7 mouse cellular contexts compared by ENCODE assay signal in the genomic region with DNA sequence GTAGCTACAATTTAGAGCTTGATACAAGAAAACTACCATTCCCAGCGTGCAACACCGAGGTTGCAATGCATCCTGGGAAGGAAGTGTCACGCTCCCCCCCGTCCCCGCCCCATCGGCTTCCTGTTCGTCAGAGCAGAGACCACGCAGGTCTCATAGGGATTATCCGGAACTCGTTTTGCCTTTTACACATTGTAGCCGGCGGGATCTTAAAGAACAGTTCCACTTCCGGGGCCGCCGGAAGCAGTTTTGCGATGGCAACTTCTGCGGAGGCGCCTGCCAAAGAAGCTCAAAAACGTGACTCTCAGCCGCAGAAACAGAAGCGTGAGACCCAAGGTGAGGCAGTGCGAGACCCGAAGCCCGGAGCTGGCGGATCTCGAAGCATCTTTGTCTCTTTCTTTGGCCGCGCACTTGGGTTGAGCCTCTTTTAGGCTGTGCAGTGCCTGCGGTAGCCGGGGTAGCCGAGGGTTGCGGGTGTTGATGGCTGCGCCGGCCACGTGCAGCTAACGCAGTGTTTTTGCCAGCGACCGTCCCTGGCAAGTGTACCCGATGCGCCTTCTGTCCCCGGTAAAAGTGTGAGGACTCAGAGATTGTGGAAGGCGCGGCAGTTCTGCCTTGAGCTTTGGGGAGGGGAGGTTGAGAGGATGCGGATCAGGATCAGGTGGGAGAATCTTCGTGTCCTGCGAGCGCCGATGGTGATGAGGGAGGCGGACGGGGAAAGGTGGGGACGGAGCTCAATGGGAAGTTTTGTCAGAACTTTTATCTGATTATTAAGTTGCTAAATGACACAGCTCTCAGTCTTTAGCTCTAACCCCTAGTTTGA. TPM values are rescaled to one million over a fixed set of nuclear protein-coding genes. Genes with fewer than 3 reads are reported as not detected.
DNase-seq lines count a peak whose midpoint lies in the region; ATAC-seq lines count a peak whose summit lies in the region.

A gene (plus strand): TSS at position 123 of the 820 bp plus-strand sequence.

- no peaks in the 10 kb centered on the region for H3K27me3 ChIP-seq in embryonic facial prominence, embryonic 12.5 days
- no peaks in the 10 kb centered on the region for H3K27me3 ChIP-seq in limb, embryonic 11.5 days (ENCODE audit: control insufficient read depth, insufficient read depth, low read length)
- H3K27me3 ChIP-seq in midbrain, embryonic 14.5 days (ENCODE audit: control insufficient read depth, insufficient read depth, low read length): no peaks in the 10 kb centered on the region

- 0 out of 2 replicates have a peak within 1 kb of the TSS, but pooled peaks have one; percentile 36 for H3K27ac ChIP-seq in embryonic facial prominence, embryonic 12.5 days
- H3K27ac ChIP-seq in limb, embryonic 11.5 days (replicated peaks; ENCODE audit: low read depth, low read length): no peak within 1 kb of the TSS
- peak within 1 kb of the TSS; percentile 55; the same call in 1 of the 2 replicates for H3K27ac ChIP-seq in midbrain, embryonic 14.5 days (replicated peaks; ENCODE audit: low read depth, low read length)

- peak; percentile 78 for DNase-seq in adrenal gland, postnatal 25 days
- DNase-seq in heart, adult 11 months: peak; percentile 99
- DNase-seq in kidney, adult 18-20 months: peak; percentile 89
- peak; percentile 94 for DNase-seq in limb, embryonic 11.5 days (ENCODE audit: low spot score)
- peak; percentile 99 for DNase-seq in midbrain, embryonic 14.5 days
- DNase-seq in spleen, adult 18-20 months: peak; percentile 73 to 78

- peak within 1 kb of the TSS; percentile 62 for H3K4me2 ChIP-seq in embryonic facial prominence, embryonic 12.5 days (replicated peaks)
- peak within 1 kb of the TSS; percentile 69 for H3K4me2 ChIP-seq in limb, embryonic 11.5 days (ENCODE audit: low read depth, severe bottlenecking)
- peak within 1 kb of the TSS; percentile 84 for H3K4me2 ChIP-seq in midbrain, embryonic 14.5 days (ENCODE audit: low read length)

- peaks cover 8% of the 10 kb centered on the region for H3K4me1 ChIP-seq in embryonic facial prominence, embryonic 12.5 days
- H3K4me1 ChIP-seq in limb, embryonic 11.5 days (ENCODE audit: control insufficient read depth, insufficient read depth, low read length): no peaks in the 10 kb centered on the region
- peaks cover 9% of the 10 kb centered on the region for H3K4me1 ChIP-seq in midbrain, embryonic 14.5 days (ENCODE audit: control insufficient read depth, insufficient read depth, low read length)

- H3K36me3 ChIP-seq in embryonic facial prominence, embryonic 12.5 days: peaks cover 13% of the 10 kb centered on the region; the same call in 1 of the 2 replicates
- no peaks in the 10 kb centered on the region; the same call in 1 of the 2 replicates for H3K36me3 ChIP-seq in limb, embryonic 11.5 days (ENCODE audit: control insufficient read depth, insufficient read depth, low read length)
- H3K36me3 ChIP-seq in midbrain, embryonic 14.5 days (ENCODE audit: control insufficient read depth, insufficient read depth, low read length): peaks cover 15% of the 10 kb centered on the region

- H3K9ac ChIP-seq in embryonic facial prominence, embryonic 12.5 days: peak within 1 kb of the TSS; percentile 79
- peak within 1 kb of the TSS; percentile 85 for H3K9ac ChIP-seq in limb, embryonic 11.5 days (ENCODE audit: low read length)
- peak within 1 kb of the TSS; percentile 65 for H3K9ac ChIP-seq in midbrain, embryonic 14.5 days (replicated peaks; ENCODE audit: low read length)

- ATAC-seq in embryonic facial prominence, embryonic 12.5 days (ENCODE audit: insufficient number of reproducible peaks, insufficient read depth, low FRiP score, low TSS enrichment): peak; percentile 95
- ATAC-seq in limb, embryonic 11.5 days (ENCODE audit: insufficient number of reproducible peaks, low FRiP score, low TSS enrichment, low read depth): peak; percentile 94
- peak; percentile 96 for ATAC-seq in midbrain, embryonic 14.5 days (ENCODE audit: low FRiP score, low TSS enrichment)

- peak within 1 kb of the TSS; percentile 92 for H3K4me3 ChIP-seq in embryonic facial prominence, embryonic 12.5 days
- peak within 1 kb of the TSS; percentile 95 for H3K4me3 ChIP-seq in limb, embryonic 11.5 days (ENCODE audit: low read depth, low read length)
- peak within 1 kb of the TSS; percentile 89 for H3K4me3 ChIP-seq in midbrain, embryonic 14.5 days (replicated peaks; ENCODE audit: low read depth, low read length)

- H3K9me3 ChIP-seq in embryonic facial prominence, embryonic 12.5 days: no peaks in the 10 kb centered on the region
- H3K9me3 ChIP-seq in limb, embryonic 11.5 days (ENCODE audit: control insufficient read depth, low read length): no peaks in the 10 kb centered on the region
- no peaks in the 10 kb centered on the region for H3K9me3 ChIP-seq in midbrain, embryonic 14.5 days (ENCODE audit: control insufficient read depth, low read length)

- under 1% methylated on average over 51 of the region's 51 CpGs for WGBS in embryonic facial prominence, embryonic 12.5 days
- 0% methylated on average over 51 of the region's 51 CpGs for WGBS in limb, embryonic 11.5 days
- under 1% methylated on average over 51 of the region's 51 CpGs for WGBS in midbrain, embryonic 14.5 days

RNA-seq across cellular contexts. Expression of the gene that starts here (rescaled TPM):
- total RNA-seq in adrenal gland, postnatal 25 days (2021): 39.0 and 42.0 TPM in 2 replicates
- 51.5 and 54.0 TPM in 2 replicates for polyA plus RNA-seq in embryonic facial prominence, embryonic 12.5 days (2016; fragmentation: Nextera tagmentation; extraction: Ambion mirVana)
- polyA plus RNA-seq in limb, embryonic 11.5 days (2014; fragmentation: Nextera tagmentation; extraction: Ambion mirVana): 64.7 and 66.4 TPM in 2 replicates
- polyA plus RNA-seq in midbrain, embryonic 14.5 days (2014; fragmentation: Nextera tagmentation; extraction: Ambion mirVana): 43.1 and 53.1 TPM in 2 replicates
